Mouse (Mus musculus) cortical plate, adult 2 months (tissue): ENCODE results near the gene Cited2.

Experiments used
- CTCF ChIP-seq: fragments of 200-500 bp; IDR thresholded peaks from 2 replicates; pipeline ENCODE4 v1.5.1; 2011; ENCODE audit warnings: mild to moderate bottlenecking, control low read depth, low read length; ENCODE audit not compliant: insufficient read depth; ENCODE audit errors: extremely low read depth
- POLR2A ChIP-seq: fragments of 200-500 bp; IDR thresholded peaks from 2 replicates; pipeline ENCODE4 v1.6.1; 2011; ENCODE audit warnings: mild to moderate bottlenecking, low read length, control low read depth; ENCODE audit not compliant: insufficient read depth; ENCODE audit errors: extremely low read depth

- TF ChIP-seq CTCF, result no peak
- no peak for TF ChIP-seq POLR2A
Observed at GRCm38 (mm10) chr10:17729476-17729875, 6.5 kb downstream of the Cited2 start.
